Mouse (Mus musculus) liver, embryonic 13.5 days (tissue): Measurements from ENCODE around the gene Tiam1. TPM values are rescaled to one million over a fixed set of nuclear protein-coding genes. Genes with fewer than 3 reads are reported as not detected.

Source experiments
- ATAC-seq: fragments of 200-750 bp; cut with Nextera tagmentation; 2 replicates; pipeline ENCODE4 v1.8.0; 2017; ENCODE audit warnings: low read depth, mild to moderate bottlenecking, moderate number of reproducible peaks, moderate library complexity
- DNase-seq: peaks from one replicate; pipeline ENCODE4 v3.0.0; 2022
- H3K27ac ChIP-seq: fragments of 300-500 bp; sonication (generic); 2 replicates; pipeline ENCODE4 v1.5.1; 2015; ENCODE audit warnings: moderate library complexity, mild to moderate bottlenecking, inconsistent platforms
- H3K27me3 ChIP-seq: fragments of 300-500 bp; sonication (generic); 2 replicates; pipeline ENCODE4 v1.6.1; 2015; ENCODE audit warnings: mild to moderate bottlenecking, inconsistent platforms
- H3K36me3 ChIP-seq: fragments of 300-500 bp; sonication (generic); 2 replicates; pipeline ENCODE4 v1.6.1; 2015; ENCODE audit warnings: mild to moderate bottlenecking, inconsistent platforms
- H3K4me1 ChIP-seq: fragments of 300-500 bp; sonication (generic); replicated peaks from 2 replicates; pipeline ENCODE4 v1.6.1; 2015; ENCODE audit warnings: inconsistent platforms
- H3K4me2 ChIP-seq: fragments of 300-500 bp; sonication (generic); 2 replicates; pipeline ENCODE4 v1.6.1; 2015; ENCODE audit warnings: inconsistent platforms, mild to moderate bottlenecking, moderate library complexity
- H3K4me3 ChIP-seq: fragments of 300-500 bp; sonication (generic); replicated peaks from 2 replicates; pipeline ENCODE4 v1.5.1; 2015; ENCODE audit warnings: mild to moderate bottlenecking, inconsistent platforms
- H3K9ac ChIP-seq: fragments of 300-500 bp; sonication (generic); 2 replicates; pipeline ENCODE4 v1.6.1; 2015; ENCODE audit warnings: mild to moderate bottlenecking, inconsistent platforms
- H3K9me3 ChIP-seq: fragments of 300-500 bp; sonication (generic); replicated peaks from 2 replicates; pipeline ENCODE4 v1.6.1; 2016; ENCODE audit warnings: inconsistent platforms
- WGBS: fragments of 180-500 bp; shearing (Covaris S2); methylation state at CpG from one replicate; pipeline ENCODE4 v1.1.7; 2015; ENCODE audit not compliant: insufficient replicate concordance; 5-methylcytosine and 5-hydroxymethylcytosine counted together
- polyA plus RNA-seq: library from polyadenylated mRNA; unstranded; fragments of >200 nt; fragmentation: Nextera tagmentation; extraction: Ambion mirVana; gene quantifications from 2 replicates; pipeline ENCODE4 v1.2.1, GENCODE M21; 2015

Tiam1 gene
- polyA plus RNA-seq, 1 experiment from 2014 or later, result 4.8 TPM

GRCm38 (mm10) chr16:89889890-89890462 lies 253.6 kb downstream of the Tiam1 start:
- Histone ChIP-seq H3K4me3 (no peak overlapping the region; the same call in 1 of the 2 replicates), H3K4me2 (peak overlapping the region; percentile 44), H3K36me3 (no peaks in the 10 kb centered on the region), H3K9ac (no peak overlapping the region), H3K27ac (no peak overlapping the region), H3K9me3 (no peaks in the 10 kb centered on the region), H3K4me1 (peaks cover 14% of the 10 kb centered on the region), H3K27me3 (no peaks in the 10 kb centered on the region)
- DNase-seq, result no peak
- 19% methylated on average over 10 of the region's 10 CpGs for whole genome bisulfite sequencing
- peak; percentile 39; the same call in 1 of the 2 replicates for ATAC-seq

DNA sequence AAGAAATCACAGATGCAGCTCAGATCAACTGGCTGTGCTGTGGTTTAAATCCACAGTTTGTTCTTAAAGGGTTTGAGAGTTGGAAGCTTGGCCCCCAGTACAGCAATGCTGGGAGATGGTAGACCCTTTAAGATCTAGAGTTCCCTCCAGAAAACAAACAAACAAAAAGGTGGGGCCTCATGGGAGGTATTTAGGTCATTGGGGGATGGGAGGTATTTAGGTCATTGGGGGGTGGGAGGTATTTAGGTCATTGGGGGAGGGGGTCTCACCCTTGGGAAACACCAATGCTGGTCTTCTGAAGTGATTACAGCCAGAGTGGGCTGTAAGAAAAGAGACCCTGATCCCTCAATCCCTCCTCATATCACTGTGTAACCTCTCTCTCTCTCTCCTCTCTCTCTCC lies 257.0 kb downstream of the Tiam1 start:
- H3K27ac ChIP-seq, result no peak overlapping the region
- ATAC-seq, result no peak
- H3K9me3 ChIP-seq, result no peaks in the 10 kb centered on the region

GRCm38 (mm10) chr16:89885661-89886060 lies 257.9 kb downstream of the Tiam1 start:
- Histone ChIP-seq H3K27ac (no peak overlapping the region), H3K4me3 (no peak overlapping the region), H3K36me3 (0 out of 2 replicates have a peak, but pooled peaks cover 4% of the 10 kb centered on the region), H3K4me2 (no peak overlapping the region), H3K27me3 (no peaks in the 10 kb centered on the region), H3K9ac (no peak overlapping the region), H3K9me3 (no peaks in the 10 kb centered on the region), H3K4me1 (peaks cover 14% of the 10 kb centered on the region)
- DNase-seq (no peak), ATAC-seq (no peak)
- WGBS, result 80% methylated on average over 9 of the region's 9 CpGs

More for the DNA sequence above, 257.0 kb downstream of the Tiam1 start:
- no peak overlapping the region for H3K4me3 ChIP-seq
- H3K27me3 ChIP-seq, result no peaks in the 10 kb centered on the region
- 0 out of 2 replicates have a peak, but pooled peaks cover 4% of the 10 kb centered on the region for H3K36me3 ChIP-seq
- DNase-seq, result no peak
- H3K4me2 ChIP-seq, result no peak overlapping the region
- peaks cover 14% of the 10 kb centered on the region for H3K4me1 ChIP-seq
- no peak overlapping the region for H3K9ac ChIP-seq

DNA sequence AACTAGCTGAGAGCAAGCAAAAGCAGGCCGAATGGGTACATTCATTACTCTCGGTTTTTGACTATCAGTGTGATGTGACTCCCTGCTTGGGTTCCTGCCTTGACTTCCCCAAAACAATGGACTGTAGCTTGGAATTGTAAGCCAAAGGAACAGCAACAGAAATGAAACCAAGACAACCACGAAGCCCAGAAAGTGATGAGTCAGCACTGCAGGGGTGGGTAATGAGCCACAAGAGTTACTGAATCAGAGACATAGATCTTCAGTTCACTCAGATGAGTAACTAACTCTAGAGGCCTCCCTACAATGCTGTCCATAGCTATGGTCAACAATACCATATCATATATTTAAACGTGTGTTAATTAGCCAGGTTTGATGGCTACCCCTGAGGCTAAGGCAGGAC lies 259.7 kb downstream of the Tiam1 start:
- Histone ChIP-seq H3K27me3 (no peaks in the 10 kb centered on the region), H3K4me1 (no peaks in the 10 kb centered on the region), H3K27ac (no peak overlapping the region), H3K9ac (no peak overlapping the region), H3K4me3 (no peak overlapping the region), H3K9me3 (no peaks in the 10 kb centered on the region), H3K36me3 (0 out of 2 replicates have a peak, but pooled peaks cover 4% of the 10 kb centered on the region), H3K4me2 (no peak overlapping the region)
- ATAC-seq, result no peak
- WGBS, result 70% methylated on average over 4 of the region's 4 CpGs
- no peak for DNase-seq

DNA sequence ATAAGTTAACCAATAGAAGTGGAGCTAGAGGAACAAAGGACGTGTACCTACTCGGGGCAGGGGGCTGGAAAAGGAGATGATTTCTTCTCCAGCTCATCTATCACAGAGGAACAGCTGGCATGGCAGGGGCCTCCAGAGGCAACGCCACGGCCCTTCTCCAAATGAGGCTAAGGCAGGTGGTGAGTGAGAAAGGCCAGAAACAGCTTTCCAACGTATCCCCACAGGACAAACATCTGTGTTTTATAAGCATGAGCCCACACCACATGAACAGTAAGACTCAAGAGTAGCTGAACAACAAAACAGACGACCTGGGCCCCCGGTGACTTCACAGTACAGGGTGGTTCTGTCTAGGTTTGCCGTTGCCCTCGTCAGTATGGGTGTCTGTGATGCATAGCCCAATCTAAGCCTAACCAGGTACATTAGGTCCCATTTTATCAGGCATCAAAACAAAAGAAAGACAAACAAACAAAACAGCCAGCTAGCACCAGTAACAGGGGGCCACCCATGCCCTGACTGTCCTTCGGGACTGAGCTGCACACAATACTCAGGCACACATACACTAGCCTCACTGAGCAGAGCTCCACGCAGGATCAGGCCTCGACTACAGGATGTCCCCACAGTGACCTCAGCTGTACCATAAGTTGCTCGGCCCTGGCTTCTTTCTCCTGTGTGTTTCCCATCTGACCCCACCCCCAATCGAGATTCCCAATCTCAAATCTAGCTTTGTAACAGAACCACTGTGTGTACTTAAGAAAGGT lies 260.9 kb downstream of the Tiam1 start:
- Histone ChIP-seq H3K4me1 (no peaks in the 10 kb centered on the region), H3K36me3 (0 out of 2 replicates have a peak, but pooled peaks cover 4% of the 10 kb centered on the region), H3K4me2 (no peak overlapping the region), H3K27me3 (no peaks in the 10 kb centered on the region), H3K27ac (no peak overlapping the region), H3K9me3 (no peaks in the 10 kb centered on the region), H3K4me3 (no peak overlapping the region), H3K9ac (no peak overlapping the region)
- no peak for ATAC-seq
- WGBS, result 65% methylated on average over 14 of the region's 14 CpGs
- DNase-seq, result no peak

DNA sequence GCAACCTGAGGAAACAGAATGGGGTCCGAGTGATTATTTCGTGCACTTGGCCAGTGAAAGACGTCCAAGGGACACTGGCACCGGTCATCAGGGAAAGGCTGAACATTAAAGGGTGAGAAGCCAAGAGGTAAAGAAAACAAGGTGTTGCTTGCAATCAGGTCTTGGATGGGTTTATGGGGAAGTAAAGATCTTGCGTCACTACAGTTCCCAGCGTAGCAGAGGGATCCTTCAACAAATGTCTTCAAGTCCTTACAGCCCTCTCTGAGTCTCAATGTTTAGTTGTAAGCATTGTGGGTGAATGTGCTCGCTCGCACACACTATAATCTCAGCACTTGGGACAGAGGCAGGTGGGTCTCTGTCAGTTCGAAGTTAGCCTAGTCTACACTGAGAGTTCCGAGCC lies 266.4 kb downstream of the Tiam1 start:
- no peaks in the 10 kb centered on the region for H3K9me3 ChIP-seq

GRCm38 (mm10) chr16:89876079-89876478 lies 267.5 kb downstream of the Tiam1 start:
- DNase-seq (no peak), ATAC-seq (no peak)
- H3K9me3 ChIP-seq, result no peaks in the 10 kb centered on the region
- no peaks in the 10 kb centered on the region for H3K27me3 ChIP-seq
- WGBS, result 63% methylated on average over 3 of the region's 3 CpGs
- H3K4me1 ChIP-seq, result peaks cover 24% of the 10 kb centered on the region
- no peak overlapping the region for H3K27ac ChIP-seq
- H3K36me3 ChIP-seq, result peaks cover 3% of the 10 kb centered on the region; the same call in 1 of the 2 replicates
- no peak overlapping the region for H3K4me2 ChIP-seq
- no peak overlapping the region for H3K4me3 ChIP-seq
- no peak overlapping the region for H3K9ac ChIP-seq

More for the DNA sequence above, 266.4 kb downstream of the Tiam1 start:
- no peak overlapping the region for H3K27ac ChIP-seq
- no peak overlapping the region for H3K4me3 ChIP-seq
- DNase-seq (no peak), ATAC-seq (no peak)
- H3K9ac ChIP-seq, result no peak overlapping the region
- peaks cover 12% of the 10 kb centered on the region for H3K4me1 ChIP-seq
- peaks cover 3% of the 10 kb centered on the region; the same call in 1 of the 2 replicates for H3K36me3 ChIP-seq
- no peak overlapping the region for H3K4me2 ChIP-seq
- no peaks in the 10 kb centered on the region for H3K27me3 ChIP-seq
- WGBS, result 82% methylated on average over 10 of the region's 10 CpGs

DNA sequence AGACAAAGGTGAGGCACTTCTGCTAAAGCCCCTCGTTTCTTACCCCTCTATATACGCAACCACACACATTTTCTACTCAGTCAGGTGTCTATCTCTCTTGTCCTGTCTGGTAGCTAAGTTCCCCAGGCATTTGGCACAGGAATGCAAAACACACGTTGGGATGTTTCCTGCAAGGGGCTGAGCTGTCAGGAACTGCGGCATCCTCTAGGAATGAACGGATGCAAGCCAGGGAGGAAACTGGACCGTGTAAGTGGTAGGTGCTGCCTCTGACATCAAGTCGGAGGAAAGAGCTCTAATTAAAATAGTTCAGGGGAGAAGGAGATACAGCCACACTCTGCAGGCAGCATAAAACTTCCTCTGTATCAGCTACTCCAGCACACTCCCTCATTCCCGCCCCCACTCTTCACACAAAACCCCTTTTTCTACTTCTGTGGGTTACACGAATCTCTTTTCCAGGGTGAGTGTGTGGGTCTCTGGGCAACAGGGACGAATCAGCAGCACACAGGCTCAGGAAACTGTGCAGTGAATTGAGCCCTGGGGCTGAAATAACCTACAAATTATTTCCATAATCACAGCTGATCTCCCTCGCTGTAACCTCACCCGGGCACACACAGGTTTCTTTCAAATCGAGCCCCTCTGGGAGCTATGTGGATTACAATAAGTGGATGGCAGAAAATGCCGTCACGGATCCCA lies 269.4 kb downstream of the Tiam1 start:
- Histone ChIP-seq H3K27ac (no peak overlapping the region), H3K27me3 (no peaks in the 10 kb centered on the region), H3K9ac (no peak overlapping the region), H3K9me3 (no peaks in the 10 kb centered on the region), H3K4me3 (no peak overlapping the region), H3K4me2 (no peak overlapping the region), H3K4me1 (peaks cover 27% of the 10 kb centered on the region), H3K36me3 (peaks cover 3% of the 10 kb centered on the region; the same call in 1 of the 2 replicates)
- DNase-seq, result no peak
- ATAC-seq, result no peak
- 61% methylated on average over 15 of the region's 15 CpGs for WGBS

GRCm38 (mm10) chr16:89872011-89872942 lies 271.3 kb downstream of the Tiam1 start:
- H3K9me3 ChIP-seq, result no peaks in the 10 kb centered on the region
- 26% methylated on average over 20 of the region's 20 CpGs for WGBS
- H3K4me3 ChIP-seq, result 0 out of 2 replicates have a peak overlapping the region, but pooled peaks have one; percentile 9
- H3K4me1 ChIP-seq, result peaks cover 27% of the 10 kb centered on the region
- peak overlapping the region; percentile 8; the same call in 1 of the 2 replicates for H3K9ac ChIP-seq
- no peaks in the 10 kb centered on the region for H3K27me3 ChIP-seq
- DNase-seq (peak; percentile 26), ATAC-seq (peak; percentile 77)
- peaks cover 3% of the 10 kb centered on the region; the same call in 1 of the 2 replicates for H3K36me3 ChIP-seq
- H3K4me2 ChIP-seq, result peak overlapping the region; percentile 45
- peak overlapping the region; percentile 16; the same call in 1 of the 2 replicates for H3K27ac ChIP-seq

DNA sequence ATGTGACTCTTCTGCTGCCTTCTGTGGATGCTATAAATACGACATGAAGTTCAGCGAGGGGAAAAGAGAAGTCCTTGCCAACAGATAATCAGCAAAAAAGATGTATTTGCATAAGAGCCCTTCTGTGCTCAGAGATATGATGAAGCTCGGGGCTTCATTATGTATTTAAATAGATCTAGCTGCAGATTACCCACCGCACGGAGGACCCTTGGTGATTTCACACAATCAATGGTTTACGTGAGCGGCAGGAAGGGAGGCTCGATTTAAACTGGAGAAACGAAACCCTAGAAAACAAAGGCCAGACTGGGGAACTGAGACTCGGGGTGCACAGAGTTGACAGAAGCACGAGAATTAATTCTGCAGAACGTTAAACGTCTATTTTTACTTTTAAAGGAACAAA lies 272.2 kb downstream of the Tiam1 start:
- Histone ChIP-seq H3K4me3 (no peak overlapping the region), H3K36me3 (peaks cover 5% of the 10 kb centered on the region; the same call in 1 of the 2 replicates), H3K4me1 (peaks cover 27% of the 10 kb centered on the region), H3K4me2 (peak overlapping the region; percentile 45), H3K27ac (0 out of 2 replicates have a peak overlapping the region, but pooled peaks have one; percentile 16), H3K9me3 (no peaks in the 10 kb centered on the region), H3K9ac (no peak overlapping the region), H3K27me3 (no peaks in the 10 kb centered on the region)
- DNase-seq (no peak), ATAC-seq (peak; percentile 25; the same call in 1 of the 2 replicates)
- 14% methylated on average over 13 of the region's 13 CpGs for WGBS
